Mouse (Mus musculus) liver, adult 2 months (tissue): ENCODE data around the gene Shq1.

Source experiments
- CTCF ChIP-seq: fragments of 200-500 bp; IDR thresholded peaks from 2 replicates; pipeline ENCODE4 v1.5.1; 2011; ENCODE audit warnings: low read depth, low read length, control low read depth
- POLR2A ChIP-seq: fragments of 200-500 bp; IDR thresholded peaks from 2 replicates; pipeline ENCODE4 v1.6.1; 2011; ENCODE audit warnings: low read length, control low read depth; ENCODE audit not compliant: insufficient read depth; ENCODE audit errors: extremely low read depth

- TF ChIP-seq CTCF (no peak), POLR2A (no peak)
Measured at GRCm38 (mm10) chr6:100592991-100593390, 78.0 kb downstream of the Shq1 start.
